Mouse (Mus musculus): ENCODE results near the gene Ubl5. TPM values are rescaled to one million over a fixed set of nuclear protein-coding genes. Genes with fewer than 3 reads are reported as not detected.
"Not testable (repeated sequence)": the region's sequence is repeated elsewhere in the genome, so short reads cannot be mapped to it uniquely, and the experiment has no call there.

Ubl5 gene
- 15.3 TPM in 1 of 2 replicates, not detected in the other for polyA plus RNA-seq (2012; ENCODE audit: insufficient read depth, low replicate concordance)

DNA sequence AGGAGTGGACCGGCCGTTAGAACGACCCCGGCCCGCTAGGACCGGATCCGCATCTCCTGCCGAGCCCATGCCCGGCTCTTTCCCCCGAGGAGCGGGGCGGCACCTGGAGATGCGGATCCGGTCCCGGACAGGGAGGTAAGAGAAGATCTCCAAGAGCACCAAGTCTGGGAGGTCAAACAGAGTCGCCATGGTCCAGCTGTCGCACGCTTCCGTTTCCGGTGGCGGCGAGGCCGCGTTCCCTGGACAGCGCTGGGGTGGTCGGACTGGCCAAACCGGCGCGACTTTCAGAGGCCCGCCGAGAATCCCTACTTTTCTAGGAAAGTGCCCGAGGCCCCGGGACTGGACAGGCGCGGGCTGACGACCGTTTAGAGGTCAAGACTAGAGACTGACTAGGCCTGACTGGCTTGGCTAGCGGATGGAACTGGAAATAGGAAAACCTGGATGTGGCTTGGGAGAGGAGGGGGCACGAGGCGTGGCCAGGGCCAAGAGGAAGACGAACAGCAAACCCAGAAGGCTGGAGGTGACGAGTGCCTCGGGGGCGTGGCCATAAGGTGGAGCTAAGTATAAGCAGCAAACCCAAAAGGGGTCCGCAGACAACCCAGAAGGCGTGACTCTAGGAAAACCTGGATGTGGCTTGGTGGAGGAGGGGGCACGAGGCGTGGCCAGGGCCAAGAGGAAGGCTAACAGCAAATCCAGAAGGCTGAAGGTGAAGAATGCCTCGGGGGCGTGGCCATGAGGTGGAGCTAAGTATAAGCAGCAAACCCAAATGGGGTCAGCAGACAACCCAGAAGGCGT, at the start of gene Ubl5:
Ubl5 (plus strand) TSS at position 778 of the 795 bp plus-strand sequence.
- TF ChIP-seq GATA1 (IDR thresholded peaks at IDR 0.05; ENCODE audit: borderline replicate concordance, low read length) = no peak
- no peak for TF ChIP-seq FLI1 (IDR thresholded peaks at IDR 0.05; ENCODE audit: low read length)
- H3K4me1 ChIP-seq = peaks cover 51% of the 10 kb centered on the region
- H3K36me3 ChIP-seq (replicated peaks; ENCODE audit: low read length) = peaks cover 50% of the 10 kb centered on the region
- no peaks in the 10 kb centered on the region for H3K9me3 ChIP-seq
- H3K27me3 ChIP-seq (replicated peaks) = no peaks in the 10 kb centered on the region
- H3K4me3 ChIP-seq (replicated peaks) = peak within 1 kb of the TSS; percentile 96

DNA sequence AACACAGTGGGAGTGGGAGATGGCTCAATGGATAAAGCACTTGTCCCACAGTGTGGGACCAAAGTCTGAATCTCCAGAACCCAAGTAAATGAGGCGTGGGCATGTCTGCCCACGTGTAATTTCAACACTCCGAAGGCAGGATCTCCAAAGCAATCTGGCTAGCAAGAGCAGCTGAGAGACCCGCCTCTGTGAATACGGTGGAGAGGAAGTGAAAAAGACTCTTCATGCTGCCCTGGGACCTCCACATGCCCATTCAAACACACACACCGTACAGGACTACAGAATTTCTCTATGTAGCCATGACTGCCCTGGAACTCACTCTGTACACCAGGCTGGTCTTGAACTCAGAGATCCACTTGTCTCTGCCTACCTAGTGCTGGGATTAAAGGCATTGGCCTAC, 41.4 kb upstream of the Ubl5 start:
- Histone ChIP-seq H3K4me3 (replicated peaks) (no peak overlapping the region), H3K4me1 (no peaks in the 10 kb centered on the region), H3K27me3 (replicated peaks) (no peaks in the 10 kb centered on the region), H3K36me3 (replicated peaks; ENCODE audit: low read length) (no peaks in the 10 kb centered on the region), H3K9me3 (peaks cover 6% of the 10 kb centered on the region)
- TF ChIP-seq FLI1 (IDR thresholded peaks at IDR 0.05; ENCODE audit: low read length) (no peak), GATA1 (IDR thresholded peaks at IDR 0.05; ENCODE audit: borderline replicate concordance, low read length) (no peak)

DNA sequence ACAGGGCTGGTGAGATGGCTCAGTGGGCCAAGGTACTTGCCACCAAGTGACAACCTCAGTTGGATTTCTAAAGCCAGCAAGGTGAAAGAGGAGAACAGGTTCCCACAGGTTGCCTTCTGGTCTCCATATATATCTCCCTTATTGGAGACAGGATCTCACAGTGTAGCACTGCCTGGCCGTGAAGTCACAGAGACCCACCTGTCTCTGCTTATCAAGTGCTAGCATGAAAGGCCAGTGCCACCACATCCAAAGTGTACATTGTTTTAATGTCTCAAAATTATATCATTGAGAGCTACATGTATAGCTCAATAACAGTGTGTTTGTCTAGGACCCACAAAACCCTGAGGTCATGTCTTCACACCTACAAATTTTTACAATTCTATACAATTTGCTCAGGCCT, 36.4 kb upstream of the Ubl5 start:
- TF ChIP-seq GATA1 (IDR thresholded peaks at IDR 0.05; ENCODE audit: borderline replicate concordance, low read length) (no peak), FLI1 (IDR thresholded peaks at IDR 0.05; ENCODE audit: low read length) (no peak)
- H3K27me3 ChIP-seq (replicated peaks) = no peaks in the 10 kb centered on the region
- peaks cover 13% of the 10 kb centered on the region for H3K9me3 ChIP-seq
- peaks cover 11% of the 10 kb centered on the region for H3K36me3 ChIP-seq (replicated peaks; ENCODE audit: low read length)
- peak overlapping the region; percentile 98 for H3K4me3 ChIP-seq (replicated peaks)
- H3K4me1 ChIP-seq = peaks cover 4% of the 10 kb centered on the region

DNA sequence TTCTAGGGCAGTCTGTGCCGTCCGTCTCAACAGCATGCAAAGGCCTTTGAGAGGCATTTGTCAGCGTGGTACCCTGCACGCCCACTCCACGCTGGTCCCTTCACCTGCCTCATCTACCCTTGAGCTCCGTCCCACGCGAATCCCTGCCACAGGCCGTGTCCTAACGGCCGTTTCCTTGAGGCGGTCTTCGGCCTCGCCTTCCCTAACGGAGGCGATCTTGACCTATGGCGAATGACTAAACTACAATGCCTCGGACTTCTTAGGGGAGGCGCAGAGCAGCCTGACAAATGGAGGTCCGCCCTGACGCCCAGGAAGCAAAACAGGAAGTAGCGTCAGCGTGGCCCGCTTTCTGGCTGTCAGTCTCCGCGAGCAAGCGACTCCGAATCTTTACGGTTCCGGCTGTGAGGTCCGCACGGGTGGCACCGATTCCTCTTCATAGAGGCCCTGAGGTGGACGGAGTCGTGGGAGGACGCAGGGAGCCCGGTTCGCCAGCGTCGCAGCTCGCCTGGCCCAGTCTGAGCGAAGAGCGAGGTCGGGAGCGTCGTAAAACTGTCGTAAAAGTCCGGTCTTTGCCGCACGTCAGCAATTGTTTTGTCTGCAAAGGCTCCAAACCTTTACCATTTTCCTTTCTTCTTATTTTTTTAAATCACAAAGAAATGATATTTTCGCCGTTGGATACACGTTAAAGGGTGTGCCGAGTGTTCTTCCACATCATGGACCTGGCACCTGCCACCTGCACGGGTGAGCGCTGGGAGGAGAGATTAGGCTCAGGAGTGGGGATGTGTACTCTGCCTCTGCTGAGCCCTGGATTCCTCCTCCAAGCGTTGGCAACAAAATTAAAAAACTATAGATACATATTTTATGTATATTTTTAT, 35.3 kb upstream of the Ubl5 start:
- peaks cover 13% of the 10 kb centered on the region for H3K9me3 ChIP-seq
- peaks cover 11% of the 10 kb centered on the region for H3K36me3 ChIP-seq (replicated peaks; ENCODE audit: low read length)
- peak overlapping the region; percentile 98 for H3K4me3 ChIP-seq (replicated peaks)
- H3K27me3 ChIP-seq (replicated peaks) = no peaks in the 10 kb centered on the region
- TF ChIP-seq FLI1 (IDR thresholded peaks at IDR 0.05; ENCODE audit: low read length) = no peak; the same call in 1 of the 2 replicates
- TF ChIP-seq GATA1 (IDR thresholded peaks at IDR 0.05; ENCODE audit: borderline replicate concordance, low read length) = no peak
- H3K4me1 ChIP-seq = peaks cover 4% of the 10 kb centered on the region

DNA sequence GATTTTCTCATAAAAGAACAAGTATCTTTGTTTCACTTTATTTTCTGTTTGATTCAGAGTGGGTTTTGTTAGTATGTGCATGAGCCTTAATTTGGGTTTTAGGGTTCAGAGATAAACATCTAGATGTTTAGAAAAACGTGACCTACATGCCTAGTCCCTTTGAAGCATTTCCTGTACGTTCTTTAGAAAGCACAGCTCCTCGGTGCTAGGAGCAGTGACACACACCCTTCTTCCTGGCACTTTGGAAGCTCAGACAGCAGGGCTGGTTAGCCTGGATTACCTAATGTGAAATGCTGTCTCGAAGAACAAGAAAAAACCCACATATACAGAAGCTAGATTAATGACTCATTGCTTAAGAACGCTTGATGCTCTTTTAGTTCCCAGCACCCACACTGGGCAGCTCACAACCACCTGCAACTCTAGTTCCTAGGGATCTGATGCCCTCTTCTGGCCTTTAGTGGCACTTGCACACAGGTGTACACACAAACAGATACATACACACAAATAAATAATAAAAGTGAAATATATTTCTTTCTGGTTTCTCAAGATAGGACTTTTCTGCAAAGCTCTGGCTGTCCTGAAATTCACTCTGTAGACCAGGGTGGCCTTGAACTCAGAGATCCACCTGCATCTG, 32.7 kb upstream of the Ubl5 start:
- H3K9me3 ChIP-seq = peaks cover 13% of the 10 kb centered on the region
- TF ChIP-seq FLI1 (IDR thresholded peaks at IDR 0.05; ENCODE audit: low read length) = no peak
- TF ChIP-seq GATA1 (IDR thresholded peaks at IDR 0.05; ENCODE audit: borderline replicate concordance, low read length) = no peak
- H3K4me1 ChIP-seq = peaks cover 20% of the 10 kb centered on the region
- H3K4me3 ChIP-seq (replicated peaks) = no peak overlapping the region
- no peaks in the 10 kb centered on the region for H3K27me3 ChIP-seq (replicated peaks)
- peaks cover 11% of the 10 kb centered on the region for H3K36me3 ChIP-seq (replicated peaks; ENCODE audit: low read length)

DNA sequence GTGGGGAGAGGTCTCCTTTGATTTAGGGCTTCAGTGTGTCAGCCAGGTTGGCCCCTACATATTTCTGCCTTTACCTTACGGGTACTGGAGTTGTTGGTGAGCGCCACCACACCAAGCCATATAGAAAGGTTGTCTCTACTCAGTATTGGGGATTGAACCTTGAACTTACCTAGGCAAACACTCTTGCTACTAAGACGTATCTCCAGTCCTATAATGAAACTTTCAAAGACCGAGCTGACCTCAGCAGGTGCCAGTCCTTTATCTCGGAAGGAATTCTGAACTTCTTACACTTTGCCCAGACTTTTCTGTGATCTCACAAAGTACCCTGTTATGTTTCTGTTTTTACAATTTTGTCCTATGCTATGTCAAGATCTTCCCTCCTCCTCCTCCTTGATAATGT, 30.7 kb upstream of the Ubl5 start:
- H3K4me1 ChIP-seq = peaks cover 25% of the 10 kb centered on the region
- H3K4me3 ChIP-seq (replicated peaks) = no peak overlapping the region
- TF ChIP-seq GATA1 (IDR thresholded peaks at IDR 0.05; ENCODE audit: borderline replicate concordance, low read length) (no peak), FLI1 (IDR thresholded peaks at IDR 0.05; ENCODE audit: low read length) (no peak)
- no peaks in the 10 kb centered on the region for H3K27me3 ChIP-seq (replicated peaks)
- H3K36me3 ChIP-seq (replicated peaks; ENCODE audit: low read length) = peaks cover 14% of the 10 kb centered on the region
- peaks cover 7% of the 10 kb centered on the region for H3K9me3 ChIP-seq

DNA sequence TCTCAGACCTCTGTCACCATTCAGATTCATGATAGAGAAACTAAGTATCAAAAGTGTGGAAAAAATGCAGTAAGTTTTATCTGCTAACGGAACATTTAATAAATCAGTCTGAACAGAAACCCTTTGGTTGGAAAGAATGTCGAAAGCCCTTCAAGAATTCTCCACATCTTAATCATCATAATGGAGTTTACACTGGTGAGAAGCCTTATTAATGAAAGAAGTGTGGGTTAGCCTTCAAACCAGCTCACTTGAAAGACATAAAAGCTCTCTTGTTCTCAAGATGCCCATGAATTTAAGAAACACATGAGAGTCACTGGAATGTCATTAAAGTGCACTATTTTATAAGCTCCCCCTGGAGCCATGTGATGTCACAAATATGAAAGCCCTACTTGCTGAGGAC, 26.0 kb upstream of the Ubl5 start:
- TF ChIP-seq FLI1 (IDR thresholded peaks at IDR 0.05; ENCODE audit: low read length) (no peak), GATA1 (IDR thresholded peaks at IDR 0.05; ENCODE audit: borderline replicate concordance, low read length) (no peak)
- peaks cover 9% of the 10 kb centered on the region for H3K36me3 ChIP-seq (replicated peaks; ENCODE audit: low read length)
- H3K4me1 ChIP-seq = peaks cover 23% of the 10 kb centered on the region
- no peak overlapping the region for H3K4me3 ChIP-seq (replicated peaks)
- H3K27me3 ChIP-seq (replicated peaks) = no peaks in the 10 kb centered on the region
- H3K9me3 ChIP-seq = no peaks in the 10 kb centered on the region

DNA sequence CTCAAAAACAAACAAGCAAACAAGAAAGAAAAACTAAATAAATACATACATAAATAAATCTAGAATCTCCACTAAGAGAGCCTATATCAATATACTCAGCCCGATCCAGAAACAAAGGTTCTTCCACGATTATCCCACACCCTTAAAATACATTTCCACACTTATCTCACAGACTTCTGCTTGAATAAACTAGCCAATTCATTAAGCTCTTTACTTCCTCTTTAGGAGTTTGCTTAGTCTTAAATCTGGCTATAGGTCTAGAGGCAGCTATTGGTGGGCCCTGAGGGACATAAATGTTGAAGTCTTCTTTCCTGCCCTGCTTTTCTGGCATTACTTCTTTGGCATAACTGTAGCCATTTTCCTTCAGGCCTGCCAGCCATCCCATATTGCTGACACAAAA, 11.3 kb upstream of the Ubl5 start:
- H3K9me3 ChIP-seq = 0 out of 2 replicates have a peak, but pooled peaks cover 8% of the 10 kb centered on the region
- H3K4me1 ChIP-seq = peaks cover 8% of the 10 kb centered on the region; the same call in 1 of the 2 replicates
- TF ChIP-seq GATA1 (IDR thresholded peaks at IDR 0.05; ENCODE audit: borderline replicate concordance, low read length) (no peak), FLI1 (IDR thresholded peaks at IDR 0.05; ENCODE audit: low read length) (no peak)
- H3K36me3 ChIP-seq (replicated peaks; ENCODE audit: low read length) = peaks cover 9% of the 10 kb centered on the region
- H3K4me3 ChIP-seq (replicated peaks) = no peak overlapping the region
- H3K27me3 ChIP-seq (replicated peaks) = no peaks in the 10 kb centered on the region

DNA sequence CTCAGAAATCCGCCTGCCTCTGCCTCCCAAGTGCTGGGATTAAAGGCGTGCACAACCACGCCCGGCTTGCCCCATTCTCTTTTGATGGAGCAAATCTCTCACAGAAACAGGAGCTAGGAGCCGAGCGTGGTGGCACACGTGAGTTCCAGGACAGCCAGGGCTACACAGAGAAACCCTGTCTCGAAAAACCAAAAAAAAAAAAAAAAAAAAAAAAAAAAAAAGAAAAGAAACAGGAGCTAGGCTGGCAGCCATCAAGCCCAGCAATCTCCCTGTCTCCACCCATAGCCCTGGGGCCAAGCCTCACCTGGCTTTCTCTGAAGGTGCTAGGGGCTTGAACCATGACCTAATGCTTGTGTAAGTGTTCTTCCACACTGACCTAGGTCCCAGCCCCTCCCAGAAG, 7.0 kb upstream of the Ubl5 start:
- H3K4me3 ChIP-seq (replicated peaks); H3K27me3 ChIP-seq (replicated peaks); H3K9me3 ChIP-seq: not testable (repeated sequence)
- Histone ChIP-seq H3K36me3 (replicated peaks; ENCODE audit: low read length) (peaks cover 46% of the 10 kb centered on the region), H3K4me1 (peaks cover 36% of the 10 kb centered on the region)

Data from megakaryocyte, embryonic 14.5 days (primary cell).